Mouse (Mus musculus) kidney, embryonic 16.5 days (tissue): ENCODE measurements around the gene Col4a2. TPM values are rescaled to one million over a fixed set of nuclear protein-coding genes. Genes with fewer than 3 reads are reported as not detected.

Source experiments
- ATAC-seq: fragments of 200-750 bp; cut with Nextera tagmentation; 2 replicates; pipeline ENCODE4 v1.8.0; 2017; ENCODE audit warnings: moderate TSS enrichment; ENCODE audit not compliant: low FRiP score, low TSS enrichment
- H3K27ac ChIP-seq: fragments of 300-500 bp; sonication (generic); 2 replicates; pipeline ENCODE4 v1.5.1; 2014; ENCODE audit warnings: low read length
- H3K27me3 ChIP-seq: fragments of 300-500 bp; sonication (generic); 2 replicates; pipeline ENCODE4 v1.6.1; 2014; ENCODE audit warnings: low read length, control low read depth, mixed read lengths; ENCODE audit not compliant: insufficient read depth
- H3K36me3 ChIP-seq: fragments of 300-500 bp; sonication (generic); 2 replicates; pipeline ENCODE4 v1.6.1; 2014; ENCODE audit warnings: low read length, control low read depth, mixed read lengths; ENCODE audit not compliant: insufficient read depth
- H3K4me1 ChIP-seq: fragments of 300-500 bp; sonication (generic); 2 replicates; pipeline ENCODE4 v1.6.1; 2014; ENCODE audit warnings: low read length, control low read depth, mixed read lengths; ENCODE audit not compliant: insufficient read depth
- H3K4me2 ChIP-seq: fragments of 300-500 bp; sonication (generic); replicated peaks from 2 replicates; pipeline ENCODE4 v1.6.1; 2014; ENCODE audit warnings: low read depth, low read length
- H3K4me3 ChIP-seq: fragments of 300-500 bp; sonication (generic); 2 replicates; pipeline ENCODE4 v1.5.1; 2014; ENCODE audit warnings: mild to moderate bottlenecking, low read length
- H3K9ac ChIP-seq: fragments of 300-500 bp; sonication (generic); replicated peaks from 2 replicates; pipeline ENCODE4 v1.6.1; 2014; ENCODE audit warnings: low read length
- H3K9me3 ChIP-seq: fragments of 300-500 bp; sonication (generic); 2 replicates; pipeline ENCODE4 v1.6.1; 2016; ENCODE audit warnings: low read length, control low read depth
- WGBS: fragments of 180-500 bp; shearing (Covaris S2); extraction: QIAGEN DNeasy Blood & Tissue Kit; methylation state at CpG from one replicate; pipeline ENCODE4 v1.1.7; 2014; 5-methylcytosine and 5-hydroxymethylcytosine counted together
- polyA plus RNA-seq: library from polyadenylated mRNA; unstranded; fragments of >200 nt; fragmentation: Nextera tagmentation; extraction: Ambion mirVana; gene quantifications from 2 replicates; pipeline ENCODE4 v1.2.1, GENCODE M21; 2015

The Col4a2 gene
- polyA plus RNA-seq, 1 experiment from 2014 or later: 126 TPM

DNA sequence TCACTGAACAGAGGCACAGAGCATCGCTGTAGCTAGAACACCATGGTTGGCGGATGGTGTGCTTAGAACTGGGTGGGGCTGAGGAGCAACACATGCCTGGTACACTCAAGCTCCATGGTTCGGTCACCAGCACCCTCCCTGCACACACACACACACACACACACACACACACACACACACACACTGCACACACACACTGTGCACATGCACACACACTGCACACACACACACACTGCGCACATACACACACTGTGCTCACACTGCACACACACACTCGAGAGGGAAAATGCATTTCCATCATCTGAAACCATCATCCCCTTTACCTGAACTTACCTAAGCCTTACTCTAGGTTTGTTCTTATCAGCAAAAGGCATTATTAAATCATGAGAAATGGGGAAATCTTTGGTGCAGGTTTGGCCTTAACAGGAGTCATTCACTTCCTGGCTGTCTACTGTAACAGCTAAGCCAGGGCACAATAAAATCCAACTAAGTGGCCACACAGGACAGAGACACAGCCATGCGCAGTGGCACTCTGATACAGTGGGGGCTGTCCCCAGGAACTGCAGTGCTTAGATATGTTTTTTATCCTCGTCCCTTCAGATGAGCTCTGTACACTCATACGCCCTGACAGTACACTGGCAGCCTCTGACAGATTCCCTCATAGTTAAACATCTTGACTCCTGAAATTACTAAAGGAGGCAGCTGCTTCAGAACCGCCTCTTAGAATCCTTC, 49.1 kb downstream of the Col4a2 start:
- peak overlapping the region; percentile 13; the same call in 1 of the 2 replicates for H3K9ac ChIP-seq
- H3K9me3 ChIP-seq: no peaks in the 10 kb centered on the region
- 60% methylated on average over 9 of the region's 9 CpGs for WGBS
- ATAC-seq: peak; percentile 52
- no peaks in the 10 kb centered on the region for H3K27me3 ChIP-seq
- peak overlapping the region; percentile 91 for H3K27ac ChIP-seq
- peaks cover 72% of the 10 kb centered on the region for H3K4me1 ChIP-seq
- peak overlapping the region; percentile 24; the same call in 1 of the 2 replicates for H3K4me2 ChIP-seq
- no peak overlapping the region for H3K4me3 ChIP-seq
- peaks cover 4% of the 10 kb centered on the region; the same call in 1 of the 2 replicates for H3K36me3 ChIP-seq

DNA sequence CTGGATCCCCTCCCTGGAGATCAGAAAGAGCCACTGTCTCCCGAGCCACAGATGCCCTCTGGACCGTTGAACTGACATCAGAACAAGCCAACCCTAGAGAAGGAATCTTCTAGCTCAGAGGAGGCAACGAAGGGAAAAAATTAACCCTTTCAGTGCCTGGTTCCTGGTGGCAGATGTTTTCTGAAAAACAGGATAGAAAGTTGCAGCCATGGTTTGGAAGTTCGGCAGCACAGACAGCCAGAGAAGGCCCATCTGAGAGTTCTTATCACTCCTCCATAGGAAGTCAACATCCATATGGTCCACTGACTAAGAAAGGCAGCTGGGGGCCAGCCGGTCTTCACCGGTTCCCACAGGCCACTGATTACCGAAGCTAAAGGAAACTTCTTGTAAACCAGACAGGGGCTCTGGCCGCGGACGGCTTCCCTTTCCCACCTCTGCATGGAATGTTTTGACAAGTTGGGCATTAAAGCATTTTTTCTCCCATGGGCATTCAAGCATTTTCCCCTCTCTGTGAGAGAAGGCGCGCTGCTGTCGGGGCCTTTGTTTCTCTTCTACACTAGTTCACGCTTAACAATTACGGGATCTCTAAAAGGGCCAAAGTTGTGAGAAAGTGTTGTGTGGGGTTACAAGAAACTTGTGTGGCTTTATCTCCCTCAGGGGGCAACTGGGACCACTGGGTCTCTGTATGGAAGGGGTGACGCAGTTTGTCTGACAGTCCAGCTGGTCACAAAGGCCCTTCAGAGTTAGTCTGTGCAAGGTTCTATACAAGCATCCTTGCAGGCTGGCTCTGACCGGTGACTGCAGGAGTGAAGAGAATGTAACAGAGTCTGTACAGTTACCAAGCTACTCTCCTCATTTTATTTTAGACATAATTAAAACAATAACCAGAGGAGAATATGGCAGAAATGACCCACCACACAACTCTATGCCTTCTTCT, 49.9 kb downstream of the Col4a2 start:
- peak; percentile 57 for ATAC-seq

DNA sequence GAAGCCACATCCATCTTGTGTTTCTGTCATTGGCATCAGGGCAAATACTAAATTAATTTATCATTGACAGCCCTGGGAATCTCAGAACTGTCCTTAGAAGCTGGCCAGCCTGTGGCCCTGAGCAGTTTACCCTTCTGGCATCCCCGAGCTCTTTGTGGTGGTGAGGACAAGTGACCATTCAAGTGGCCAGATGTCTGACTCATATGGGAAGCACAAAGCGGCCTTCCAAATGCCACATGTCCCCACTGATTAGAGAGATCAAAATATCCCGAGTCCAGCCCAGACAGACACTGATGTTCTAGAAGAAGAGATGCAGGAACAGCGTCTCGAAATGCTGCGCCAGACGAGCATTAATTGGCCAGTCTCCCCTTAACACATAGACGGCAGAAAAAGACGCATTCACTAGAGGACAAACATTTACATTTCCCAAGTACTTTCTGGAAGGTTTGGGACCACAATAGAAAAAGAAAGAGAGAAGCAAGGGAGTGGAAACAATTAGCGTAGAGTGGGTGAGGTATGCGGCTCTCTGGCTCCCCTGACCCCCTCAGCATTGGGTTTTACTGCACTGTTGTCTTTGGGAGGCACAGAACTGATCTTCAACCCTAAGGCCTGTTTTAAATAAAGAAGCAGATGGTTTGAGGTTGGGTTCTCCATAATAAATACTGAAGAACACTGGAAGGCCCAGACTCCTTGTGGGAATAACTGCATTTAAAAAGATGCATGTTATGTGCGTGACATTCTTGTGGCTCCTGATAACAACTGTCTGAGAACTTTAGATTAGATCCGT, 50.9 kb downstream of the Col4a2 start:
- Histone ChIP-seq H3K9me3 (no peaks in the 10 kb centered on the region), H3K4me2 (no peak overlapping the region), H3K27me3 (no peaks in the 10 kb centered on the region), H3K4me3 (no peak overlapping the region), H3K27ac (peak overlapping the region; percentile 91), H3K4me1 (peaks cover 60% of the 10 kb centered on the region), H3K36me3 (peaks cover 2% of the 10 kb centered on the region; the same call in 1 of the 2 replicates), H3K9ac (peak overlapping the region; percentile 58; the same call in 1 of the 2 replicates)
- 68% methylated on average over 13 of the region's 13 CpGs for WGBS
- ATAC-seq: no peak

More for the DNA sequence above, 49.9 kb downstream of the Col4a2 start:
- WGBS: 17% methylated on average over 17 of the region's 17 CpGs
- Histone ChIP-seq H3K9me3 (no peaks in the 10 kb centered on the region), H3K4me1 (peaks cover 68% of the 10 kb centered on the region), H3K27me3 (no peaks in the 10 kb centered on the region), H3K4me3 (no peak overlapping the region), H3K9ac (peak overlapping the region; percentile 58), H3K36me3 (no peaks in the 10 kb centered on the region), H3K27ac (peak overlapping the region; percentile 91), H3K4me2 (peak overlapping the region; percentile 24)

DNA sequence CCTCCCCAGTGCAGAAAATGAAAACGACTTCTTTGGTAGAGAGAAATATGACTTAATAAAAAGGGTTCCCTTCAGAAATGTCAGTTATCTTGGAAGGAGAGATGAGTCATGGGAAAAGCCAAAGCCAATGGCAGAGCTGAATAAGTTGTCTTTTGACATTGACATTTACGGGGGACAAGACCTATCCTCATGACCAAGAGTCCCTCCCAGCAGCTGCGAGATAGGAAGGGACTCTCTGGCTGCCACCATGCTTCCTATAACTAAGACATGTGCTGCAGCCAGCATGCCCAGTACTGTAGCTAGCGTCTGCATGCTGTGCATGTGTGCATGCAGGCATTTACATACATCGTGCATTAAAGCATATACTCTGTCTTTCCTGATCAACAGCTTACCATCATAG, 53.6 kb downstream of the Col4a2 start:
- no peaks in the 10 kb centered on the region for H3K9me3 ChIP-seq
- H3K4me3 ChIP-seq: no peak overlapping the region
- H3K4me1 ChIP-seq: peaks cover 55% of the 10 kb centered on the region
- no peak for ATAC-seq
- H3K4me2 ChIP-seq: no peak overlapping the region
- no peaks in the 10 kb centered on the region for H3K27me3 ChIP-seq
- 67% methylated on average over 5 of the region's 5 CpGs for WGBS
- peaks cover 7% of the 10 kb centered on the region; the same call in 1 of the 2 replicates for H3K36me3 ChIP-seq
- H3K9ac ChIP-seq: no peak overlapping the region
- H3K27ac ChIP-seq: no peak overlapping the region; the same call in 1 of the 2 replicates

DNA sequence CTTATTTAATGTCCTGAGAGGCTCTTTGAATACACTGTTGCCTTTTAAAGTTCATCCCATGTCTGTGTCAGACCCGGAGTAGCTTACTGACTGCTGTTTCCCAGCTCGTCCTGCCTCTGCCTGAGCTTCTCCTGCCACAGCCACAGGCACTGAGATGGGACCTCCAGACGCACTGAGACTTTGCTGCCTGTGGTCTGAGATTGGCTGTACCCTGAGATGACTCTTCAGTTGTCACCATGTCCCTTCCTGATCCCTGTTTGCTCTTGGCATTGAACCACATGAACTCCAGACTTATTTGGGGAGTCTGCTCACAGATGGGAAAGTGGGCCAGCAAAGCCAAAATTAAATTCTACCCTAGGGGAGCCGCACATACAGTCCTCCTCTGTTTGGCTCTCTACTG, 54.1 kb downstream of the Col4a2 start:
- Histone ChIP-seq H3K27ac (peak overlapping the region; percentile 13; the same call in 1 of the 2 replicates), H3K4me1 (peaks cover 50% of the 10 kb centered on the region), H3K4me2 (no peak overlapping the region), H3K9me3 (no peaks in the 10 kb centered on the region), H3K9ac (no peak overlapping the region), H3K4me3 (no peak overlapping the region), H3K36me3 (peaks cover 7% of the 10 kb centered on the region; the same call in 1 of the 2 replicates), H3K27me3 (no peaks in the 10 kb centered on the region)
- ATAC-seq: no peak
- 88% methylated on average over 4 of the region's 4 CpGs for WGBS

DNA sequence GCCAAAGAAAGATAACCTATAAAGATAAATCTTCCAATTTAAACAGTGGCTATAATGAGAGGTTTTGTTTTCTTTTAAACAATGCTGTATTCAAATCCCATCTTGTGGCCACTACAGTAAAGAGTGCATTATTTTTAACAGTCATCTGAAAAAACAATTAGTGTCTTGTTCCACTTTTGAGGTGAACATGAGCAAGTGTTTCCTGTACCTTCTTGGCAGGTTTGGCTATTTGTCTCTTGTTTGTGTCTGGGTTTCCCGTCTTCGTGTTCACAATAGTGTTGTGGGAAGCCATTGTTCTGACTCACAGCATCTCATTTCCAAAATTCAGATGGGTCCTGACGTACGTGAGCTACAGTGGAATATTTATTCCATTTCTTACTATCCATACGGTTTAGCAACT, 55.1 kb downstream of the Col4a2 start:
- Histone ChIP-seq H3K27me3 (no peaks in the 10 kb centered on the region), H3K4me2 (no peak overlapping the region), H3K4me1 (peaks cover 41% of the 10 kb centered on the region), H3K36me3 (peaks cover 12% of the 10 kb centered on the region), H3K4me3 (no peak overlapping the region), H3K9ac (no peak overlapping the region), H3K27ac (no peak overlapping the region), H3K9me3 (no peaks in the 10 kb centered on the region)
- ATAC-seq: no peak
- 76% methylated on average over 5 of the region's 5 CpGs for WGBS

DNA sequence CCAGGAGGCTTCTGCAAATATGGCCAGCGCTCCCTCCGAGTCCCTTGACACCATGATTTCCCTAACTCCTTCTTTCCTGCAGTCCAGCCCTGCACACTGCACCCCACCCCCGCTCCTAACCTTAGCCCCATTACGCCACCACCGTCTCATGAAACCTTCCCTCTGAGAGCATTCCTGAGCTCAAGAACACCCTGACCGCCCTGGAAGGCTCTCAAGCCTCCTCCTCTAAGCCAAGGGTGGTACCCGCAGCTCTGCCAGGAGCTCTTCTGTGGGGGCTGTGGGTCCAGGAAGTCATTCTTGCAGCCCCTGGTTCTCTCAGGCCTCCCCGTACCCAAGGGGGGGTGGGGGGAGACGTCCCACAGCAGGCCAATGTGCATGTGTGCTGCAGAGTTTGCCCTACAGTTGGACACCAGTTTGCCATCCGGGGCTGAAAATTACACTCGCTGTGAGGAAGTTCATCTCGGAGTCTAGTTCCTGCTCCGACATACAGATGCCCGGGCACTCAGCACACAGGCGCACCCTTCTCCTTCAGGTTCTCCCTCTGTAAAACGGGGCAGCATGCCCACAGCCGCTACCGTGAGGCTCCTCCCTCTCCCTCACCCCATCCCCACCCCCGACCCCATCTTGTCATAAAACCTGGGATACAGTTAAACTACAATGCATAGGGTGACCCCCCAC, 57.1 kb downstream of the Col4a2 start:
- peak; percentile 68 for ATAC-seq
- WGBS: 70% methylated on average over 19 of the region's 19 CpGs
- H3K9ac ChIP-seq: 0 out of 2 replicates have a peak overlapping the region, but pooled peaks have one; percentile 12

DNA sequence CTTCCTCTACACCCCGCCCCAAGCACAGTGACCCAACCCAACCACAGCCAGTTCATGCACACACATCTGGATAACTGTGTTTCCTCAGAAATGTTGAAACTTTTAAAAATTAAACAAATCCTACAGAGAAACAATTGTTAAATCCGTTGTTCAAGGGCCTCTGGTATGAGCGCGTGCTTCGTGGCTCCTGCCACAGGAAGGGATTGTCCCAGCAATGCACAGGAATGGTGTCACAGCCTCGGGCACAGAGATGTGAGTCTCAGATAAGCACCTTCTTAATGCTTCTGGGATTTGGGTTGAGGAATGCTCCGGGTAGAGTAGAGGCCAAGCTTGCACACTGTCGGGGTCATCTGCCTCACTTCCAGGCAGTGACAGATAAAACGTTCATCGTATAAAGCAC, 58.7 kb downstream of the Col4a2 start:
- Histone ChIP-seq H3K4me3 (no peak overlapping the region), H3K27me3 (no peaks in the 10 kb centered on the region), H3K27ac (no peak overlapping the region), H3K4me2 (no peak overlapping the region), H3K36me3 (peaks cover 22% of the 10 kb centered on the region), H3K4me1 (peaks cover 30% of the 10 kb centered on the region), H3K9ac (no peak overlapping the region), H3K9me3 (no peaks in the 10 kb centered on the region)
- 66% methylated on average over 10 of the region's 10 CpGs for WGBS
- ATAC-seq: no peak

More for the DNA sequence above, 57.1 kb downstream of the Col4a2 start:
- Histone ChIP-seq H3K9me3 (no peaks in the 10 kb centered on the region), H3K4me1 (peaks cover 23% of the 10 kb centered on the region), H3K27ac (peak overlapping the region; percentile 49; the same call in 1 of the 2 replicates), H3K36me3 (peaks cover 22% of the 10 kb centered on the region), H3K27me3 (no peaks in the 10 kb centered on the region), H3K4me2 (no peak overlapping the region), H3K4me3 (no peak overlapping the region)

DNA sequence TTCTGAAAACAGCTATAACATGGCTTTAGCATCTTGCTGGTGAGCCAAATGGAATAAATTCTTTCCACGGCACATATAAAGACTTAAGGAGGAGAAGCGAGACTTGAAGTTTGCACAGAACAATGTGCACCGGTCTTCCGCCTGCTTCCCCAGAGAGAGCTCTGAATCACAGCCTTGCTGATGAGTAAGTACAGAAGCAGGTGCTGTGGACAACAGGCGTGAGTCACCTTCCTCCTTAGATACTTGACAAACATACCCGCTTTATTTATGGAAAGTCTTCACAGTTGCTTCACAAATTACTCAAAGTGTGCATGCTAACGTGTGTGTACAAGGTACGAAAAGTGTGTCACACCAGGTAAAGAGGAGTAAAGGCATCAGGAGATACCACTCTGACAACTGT, 59.5 kb downstream of the Col4a2 start:
- Histone ChIP-seq H3K4me2 (no peak overlapping the region), H3K4me1 (peaks cover 34% of the 10 kb centered on the region), H3K27ac (no peak overlapping the region), H3K9me3 (no peaks in the 10 kb centered on the region), H3K4me3 (no peak overlapping the region), H3K27me3 (no peaks in the 10 kb centered on the region), H3K9ac (no peak overlapping the region), H3K36me3 (peaks cover 22% of the 10 kb centered on the region)
- WGBS: 89% methylated on average over 8 of the region's 8 CpGs
- ATAC-seq: no peak
